Mouse (Mus musculus) kidney, postnatal 36 days (tissue): ENCODE measurements at regions not wholly inside any gene's neighbourhood (a gene's known extent, or its start where the extent isn't known, plus 50 kb on each side); places are given as distances from the start of the nearest gene placed in this dataset.

Experiments used
- DNase-seq, 2 experiments: peaks; one replicate each; pipeline ENCODE4 v3.0.0; 2021 to 2022; ENCODE audit warnings: mixed read lengths in 2 of 2

DNA sequence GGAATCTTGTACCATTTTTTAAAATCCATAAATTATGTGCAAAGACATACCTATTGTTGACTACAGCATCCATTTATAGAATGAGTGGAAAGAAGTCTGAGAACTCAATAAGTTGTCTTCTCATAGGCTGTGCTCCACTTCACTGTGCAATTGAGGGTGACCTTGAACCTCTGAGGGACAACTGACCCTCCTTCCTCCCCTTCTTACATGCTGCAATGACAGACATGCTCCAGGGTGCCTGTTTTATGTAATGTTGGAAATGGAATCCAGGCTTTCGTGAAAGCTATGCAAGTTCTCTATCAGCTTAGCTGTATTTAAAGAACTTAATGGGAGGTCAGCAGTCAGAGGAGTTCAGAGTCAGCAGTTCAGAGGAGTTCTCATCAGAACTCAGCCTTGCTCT is 118.9 kb upstream of the Vegfc start:
- no peak for DNase-seq

DNA sequence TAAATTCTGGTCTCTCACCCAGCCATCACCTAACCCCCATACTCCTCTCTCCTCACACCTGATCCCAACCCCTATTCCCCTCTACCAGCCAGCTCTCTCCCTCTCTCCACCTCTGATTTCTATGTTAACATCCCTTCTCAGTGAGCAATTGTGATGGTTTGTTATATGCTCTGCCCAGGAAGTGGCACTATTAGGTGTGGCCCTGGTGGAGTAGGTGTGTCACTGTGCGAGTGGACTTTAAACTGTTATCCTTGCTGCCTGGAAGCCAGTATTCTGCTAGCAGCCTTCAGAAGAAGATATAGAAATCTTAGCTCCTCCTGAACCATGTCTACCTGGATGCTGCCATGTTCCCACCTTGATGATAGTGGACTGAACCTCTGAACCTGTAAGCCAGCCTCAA is 114.4 kb upstream of the Vegfc start:
- no peak for DNase-seq

DNA sequence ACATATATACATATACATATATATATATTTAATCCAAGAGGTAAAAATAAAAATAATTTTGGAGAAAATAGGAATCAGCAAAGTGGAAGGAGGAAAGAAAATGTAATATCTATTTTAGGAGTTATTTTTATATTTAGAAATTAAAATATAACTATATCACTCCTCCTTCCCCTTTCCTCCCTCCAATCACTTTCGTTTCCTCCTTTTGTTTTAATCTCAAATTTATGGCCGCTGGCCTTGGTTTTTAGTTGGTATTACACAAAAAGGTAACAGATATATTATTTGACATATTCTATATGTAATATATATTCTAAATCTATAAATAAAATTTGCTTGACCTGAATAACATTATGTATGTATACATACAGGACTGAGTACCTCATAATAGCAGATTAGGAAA is 93.1 kb upstream of the Vegfc start:
- DNase-seq, result no peak

DNA sequence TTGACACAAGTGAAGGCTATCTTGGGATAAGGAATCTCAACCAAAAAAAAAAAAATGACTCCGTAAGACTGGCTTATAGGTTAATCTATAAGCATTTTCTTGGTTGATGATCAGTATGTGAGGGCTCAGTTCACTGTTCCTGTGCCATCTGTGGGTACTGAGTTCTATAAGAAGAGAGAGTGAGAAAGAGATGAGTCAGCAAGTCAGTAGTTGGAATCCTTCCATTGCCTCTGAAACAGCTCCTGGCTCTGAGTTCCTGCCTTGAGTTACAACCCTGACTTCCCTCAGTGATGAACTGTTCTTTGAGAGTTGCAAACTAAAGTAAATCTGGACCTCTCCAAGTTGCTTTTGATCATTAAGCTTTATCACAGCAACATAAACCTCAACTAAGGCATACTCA is 91.7 kb upstream of the Vegfc start:
- DNase-seq, result no peak

- no peak for DNase-seq
These were observed 83.2 kb upstream of the Vegfc start for GRCm38 (mm10) chr8:53994208-53994607.

DNA sequence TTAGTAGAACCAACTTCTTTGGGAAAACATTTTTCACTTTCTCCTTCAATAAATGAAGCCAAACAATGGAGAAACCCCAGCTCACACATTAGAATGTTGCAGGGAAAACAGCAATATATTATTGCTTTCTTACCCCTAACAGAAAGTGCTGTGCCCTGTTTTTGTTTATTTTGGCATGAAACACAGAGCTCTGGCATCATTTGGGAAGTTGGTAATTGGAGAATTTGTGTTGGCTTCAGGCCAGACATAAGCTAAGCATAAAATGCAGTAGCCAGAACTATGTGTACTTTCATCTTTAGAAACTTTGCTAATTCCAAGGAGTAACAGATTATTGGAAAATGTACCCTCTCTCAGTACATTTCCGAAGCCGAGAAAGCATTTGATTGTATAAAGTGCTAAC is 79.9 kb upstream of the Vegfc start:
- peak in 1 of 2 experiments; percentile 12 for DNase-seq

DNA sequence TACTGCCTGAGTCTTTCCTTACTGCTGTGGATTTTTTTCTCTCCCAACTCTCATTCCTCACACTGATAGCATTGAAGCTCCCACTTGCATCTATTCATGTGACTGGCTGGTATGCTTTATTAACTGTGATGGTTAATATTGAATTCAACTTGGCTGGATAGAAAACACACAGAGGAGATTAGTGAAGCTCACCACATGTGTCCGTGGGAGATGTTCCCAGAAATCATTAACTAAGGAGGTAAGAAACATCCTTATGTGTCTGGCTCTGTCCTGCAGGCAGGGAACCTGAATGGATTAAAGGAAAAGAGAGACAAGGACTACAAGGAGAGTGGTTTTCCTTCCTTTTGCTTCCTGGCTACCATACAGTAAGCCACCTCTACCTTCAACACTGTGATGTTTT is 74.5 kb upstream of the Vegfc start:
- DNase-seq, result peak in 1 of 2 experiments; percentile 1

DNA sequence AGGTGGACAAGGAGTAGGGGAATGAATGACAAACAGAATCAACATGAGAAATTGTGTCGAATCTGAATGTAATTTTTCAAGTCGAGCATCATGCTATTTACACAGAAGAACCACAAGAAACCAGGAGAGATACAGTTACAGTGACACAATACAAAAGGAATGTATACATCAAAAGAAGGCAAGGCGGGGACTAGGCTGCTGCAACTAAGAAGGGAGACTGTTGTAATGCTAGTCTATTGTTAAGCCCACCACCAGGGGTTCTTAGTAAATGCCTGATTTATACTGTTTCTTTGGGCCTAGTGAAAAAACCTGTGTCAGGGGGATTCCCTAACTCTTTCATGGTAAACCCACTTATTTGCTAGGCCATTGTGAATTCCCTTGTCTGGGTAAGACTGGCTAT is 63.3 kb upstream of the Vegfc start:
- no peak for DNase-seq

DNA sequence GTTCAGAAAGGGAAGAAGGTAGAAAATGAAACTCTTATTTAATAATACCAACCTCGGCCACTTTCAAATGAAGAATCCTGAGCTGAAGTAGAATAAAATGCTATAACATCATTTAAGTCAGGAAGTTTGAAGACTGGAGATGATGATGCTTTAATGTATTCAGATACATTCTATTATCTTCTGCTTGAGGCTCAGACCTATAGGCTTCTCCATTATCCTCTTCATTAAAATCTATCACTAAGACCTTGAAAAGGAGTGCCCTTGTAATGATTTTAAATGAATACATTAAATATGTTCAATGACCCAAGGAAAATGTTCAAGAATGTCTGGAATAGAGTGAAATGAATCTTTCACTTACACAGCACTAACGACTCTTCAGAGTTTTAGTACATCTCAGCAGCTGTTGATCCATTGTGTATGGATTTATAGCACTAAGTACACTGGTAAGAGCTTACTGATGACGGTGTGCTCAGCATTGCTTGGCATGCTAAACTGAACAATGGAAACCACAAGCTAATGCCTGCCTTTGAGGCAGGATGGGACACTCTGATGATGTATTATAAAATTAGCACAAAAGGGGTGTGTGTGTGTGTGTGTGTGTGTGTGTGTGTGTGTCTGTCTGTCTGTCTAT is 58.8 kb upstream of the Vegfc start:
- DNase-seq, result no peak
